Mouse (Mus musculus) erythroblast, embryonic 14.5 days (primary cell): ENCODE results near the gene Bmf.

ENCODE experiments used
- GATA1 ChIP-seq: IDR thresholded peaks from 2 replicates; pipeline ENCODE4 v1.6.1; 2012; ENCODE audit warnings: low read length, inconsistent platforms, mixed read lengths
- TAL1 ChIP-seq: IDR thresholded peaks from 3 replicates; pipeline ENCODE4 v1.6.1; 2012; ENCODE audit warnings: low read length, inconsistent platforms, mixed read lengths

DNA sequence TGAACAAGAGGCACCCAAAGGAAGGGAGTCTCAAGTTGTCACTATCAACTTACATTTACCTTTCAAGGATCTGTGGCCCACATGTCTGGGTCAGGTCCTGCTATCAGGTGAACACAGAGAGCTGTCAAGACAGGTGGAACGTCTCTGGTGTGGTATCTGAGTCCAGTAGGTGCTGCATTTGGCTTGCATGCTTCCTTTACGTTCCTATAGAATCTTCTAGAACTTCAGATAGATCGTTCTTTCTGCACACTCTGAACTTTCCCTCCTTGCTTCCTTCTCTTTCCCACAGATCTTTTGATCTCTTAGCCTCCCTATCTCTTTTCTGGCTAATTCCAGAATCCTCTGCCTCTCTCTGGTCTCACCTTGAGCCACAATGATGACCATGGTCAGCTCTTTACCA, 8.9 kb upstream of the Bmf start:
- TF ChIP-seq GATA1 (no peak), TAL1 (no peak)
